Mouse (Mus musculus): ENCODE data around the gene Mospd3. TPM values are rescaled to one million over a fixed set of nuclear protein-coding genes. Genes with fewer than 3 reads are reported as not detected.

The Mospd3 gene
- polyA plus RNA-seq, 1 experiment: 164 TPM

GRCm38 (mm10) chr5:137630602-137631001 is 29.7 kb upstream of the Mospd3 start:
- no peaks in the 10 kb centered on the region for H3K27me3 ChIP-seq (ENCODE audit: control insufficient read depth, insufficient read depth, low read length)
- peaks cover 16% of the 10 kb centered on the region for H3K36me3 ChIP-seq (ENCODE audit: control insufficient read depth, insufficient read depth, low read length)
- whole genome bisulfite sequencing: 7% methylated on average over 3 of the region's 3 CpGs
- H3K4me1 ChIP-seq (ENCODE audit: control insufficient read depth, insufficient read depth, insufficient read length, low read length): peaks cover 18% of the 10 kb centered on the region
- H3K4me3 ChIP-seq (ENCODE audit: low read depth, low read length): peak overlapping the region; percentile 65
- TF ChIP-seq POLR2A (IDR thresholded peaks at IDR 0.05; ENCODE audit: low read depth, low read length): 0 out of 2 replicates have a peak, but pooled peaks have one; percentile 10
- TF ChIP-seq CTCF (IDR thresholded peaks at IDR 0.05; ENCODE audit: extremely low read depth, insufficient read length, insufficient replicate concordance, low read depth, low read length): no peak
- peak overlapping the region; percentile 92 for H3K27ac ChIP-seq (ENCODE audit: insufficient read depth, low read depth, low read length)

GRCm38 (mm10) chr5:137629906-137630545 is 29.2 kb upstream of the Mospd3 start:
- peak overlapping the region; percentile 92 for H3K27ac ChIP-seq (ENCODE audit: insufficient read depth, low read depth, low read length)
- WGBS: 5% methylated on average over 6 of the region's 6 CpGs
- H3K4me1 ChIP-seq (ENCODE audit: control insufficient read depth, insufficient read depth, insufficient read length, low read length): peaks cover 18% of the 10 kb centered on the region
- H3K4me3 ChIP-seq (ENCODE audit: low read depth, low read length): peak overlapping the region; percentile 65
- TF ChIP-seq CTCF (IDR thresholded peaks at IDR 0.05; ENCODE audit: extremely low read depth, insufficient read length, insufficient replicate concordance, low read depth, low read length): no peak
- no peak for TF ChIP-seq POLR2A (IDR thresholded peaks at IDR 0.05; ENCODE audit: low read depth, low read length)
- H3K27me3 ChIP-seq (ENCODE audit: control insufficient read depth, insufficient read depth, low read length): no peaks in the 10 kb centered on the region
- peaks cover 11% of the 10 kb centered on the region for H3K36me3 ChIP-seq (ENCODE audit: control insufficient read depth, insufficient read depth, low read length)

GRCm38 (mm10) chr5:137629306-137629721 is 28.5 kb upstream of the Mospd3 start:
- Histone ChIP-seq H3K4me3 (ENCODE audit: low read depth, low read length) (peak overlapping the region; percentile 65), H3K27ac (ENCODE audit: insufficient read depth, low read depth, low read length) (peak overlapping the region; percentile 92), H3K4me1 (ENCODE audit: control insufficient read depth, insufficient read depth, insufficient read length, low read length) (peaks cover 18% of the 10 kb centered on the region), H3K27me3 (ENCODE audit: control insufficient read depth, insufficient read depth, low read length) (no peaks in the 10 kb centered on the region), H3K36me3 (ENCODE audit: control insufficient read depth, insufficient read depth, low read length) (peaks cover 8% of the 10 kb centered on the region)
- under 1% methylated on average over 23 of the region's 23 CpGs for WGBS
- TF ChIP-seq POLR2A (IDR thresholded peaks at IDR 0.05; ENCODE audit: low read depth, low read length): no peak
- no peak for TF ChIP-seq CTCF (IDR thresholded peaks at IDR 0.05; ENCODE audit: extremely low read depth, insufficient read length, insufficient replicate concordance, low read depth, low read length)

GRCm38 (mm10) chr5:137628498-137629305 is 27.8 kb upstream of the Mospd3 start, which contains the start of the genes Fbxo24, Lrch4 and Gm20605:
Gene Fbxo24, minus strand, starts transcription at chr5:137629002.
Gene Lrch4, plus strand, starts transcription at chr5:137629121.
Gene Gm20605, plus strand, starts transcription at chr5:137629175.
- no peak for TF ChIP-seq CTCF (IDR thresholded peaks at IDR 0.05; ENCODE audit: extremely low read depth, insufficient read length, insufficient replicate concordance, low read depth, low read length)
- peak; percentile 88 for TF ChIP-seq POLR2A (IDR thresholded peaks at IDR 0.05; ENCODE audit: low read depth, low read length)
- Histone ChIP-seq H3K4me3 (ENCODE audit: low read depth, low read length) (peak within 1 kb of the TSS; percentile 73), H3K4me1 (ENCODE audit: control insufficient read depth, insufficient read depth, insufficient read length, low read length) (peaks cover 12% of the 10 kb centered on the region), H3K36me3 (ENCODE audit: control insufficient read depth, insufficient read depth, low read length) (peaks cover 2% of the 10 kb centered on the region), H3K27ac (ENCODE audit: insufficient read depth, low read depth, low read length) (peak within 1 kb of the TSS; percentile 92), H3K27me3 (ENCODE audit: control insufficient read depth, insufficient read depth, low read length) (no peaks in the 10 kb centered on the region)
- WGBS: under 1% methylated on average over 46 of the region's 46 CpGs

- 0% methylated on average over 9 of the region's 9 CpGs for WGBS
These were observed 27.1 kb upstream of the Mospd3 start for GRCm38 (mm10) chr5:137627991-137628390.

GRCm38 (mm10) chr5:137623937-137624530 is 23.2 kb upstream of the Mospd3 start:
- TF ChIP-seq POLR2A (IDR thresholded peaks at IDR 0.05; ENCODE audit: low read depth, low read length): no peak
- no peak for TF ChIP-seq CTCF (IDR thresholded peaks at IDR 0.05; ENCODE audit: extremely low read depth, insufficient read length, insufficient replicate concordance, low read depth, low read length)
- Histone ChIP-seq H3K4me3 (ENCODE audit: low read depth, low read length) (no peak overlapping the region), H3K36me3 (ENCODE audit: control insufficient read depth, insufficient read depth, low read length) (no peaks in the 10 kb centered on the region), H3K27me3 (ENCODE audit: control insufficient read depth, insufficient read depth, low read length) (no peaks in the 10 kb centered on the region), H3K27ac (ENCODE audit: insufficient read depth, low read depth, low read length) (no peak overlapping the region), H3K4me1 (ENCODE audit: control insufficient read depth, insufficient read depth, insufficient read length, low read length) (no peaks in the 10 kb centered on the region; the same call in 1 of the 2 replicates)
- WGBS: 60% methylated on average over 11 of the region's 11 CpGs

More at GRCm38 (mm10) chr5:137627991-137628390, 27.1 kb upstream of the Mospd3 start:
- peak overlapping the region; percentile 85 for H3K27ac ChIP-seq (ENCODE audit: insufficient read depth, low read depth, low read length)
- peaks cover 10% of the 10 kb centered on the region for H3K4me1 ChIP-seq (ENCODE audit: control insufficient read depth, insufficient read depth, insufficient read length, low read length)
- peak overlapping the region; percentile 73 for H3K4me3 ChIP-seq (ENCODE audit: low read depth, low read length)
- H3K27me3 ChIP-seq (ENCODE audit: control insufficient read depth, insufficient read depth, low read length): no peaks in the 10 kb centered on the region
- no peaks in the 10 kb centered on the region for H3K36me3 ChIP-seq (ENCODE audit: control insufficient read depth, insufficient read depth, low read length)
- TF ChIP-seq CTCF (IDR thresholded peaks at IDR 0.05; ENCODE audit: extremely low read depth, insufficient read length, insufficient replicate concordance, low read depth, low read length) (no peak), POLR2A (IDR thresholded peaks at IDR 0.05; ENCODE audit: low read depth, low read length) (no peak)

All from small intestine, adult 2 months (tissue).